Mouse (Mus musculus): ENCODE measurements at regions not wholly inside any gene's neighbourhood (a gene's known extent, or its start where the extent isn't known, plus 50 kb on each side); places are given as distances from the start of the nearest gene placed in this dataset.

DNA sequence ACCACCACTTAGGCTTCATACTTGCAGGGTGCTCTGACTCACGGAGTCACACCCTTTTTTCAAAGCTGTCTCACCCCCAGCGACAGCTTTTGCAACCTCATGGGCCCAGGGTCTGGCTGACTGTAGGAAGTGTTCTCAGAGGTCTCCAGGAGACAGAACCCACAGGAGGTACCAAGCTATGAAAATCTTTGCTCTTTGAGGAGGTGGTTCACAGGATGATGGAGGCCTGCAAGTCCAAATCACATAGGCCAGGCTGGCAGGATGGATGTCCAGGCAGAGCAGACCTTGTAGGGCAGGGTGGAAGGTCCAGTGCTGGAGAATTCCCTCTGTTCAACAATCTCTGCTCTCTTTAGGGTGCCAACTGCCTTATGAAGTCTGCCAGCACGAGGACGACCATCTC is 289.2 kb downstream of the Foxo1 start:
- WGBS = 81% methylated on average over 4 of the region's 4 CpGs
- Histone ChIP-seq H3K9me3 (no peaks in the 10 kb centered on the region), H3K4me3 (no peak overlapping the region), H3K36me3 (replicated peaks) (no peaks in the 10 kb centered on the region), H3K27me3 (replicated peaks; ENCODE audit: low read depth, poor library complexity, severe bottlenecking) (no peaks in the 10 kb centered on the region), H3K4me1 (peaks cover 4% of the 10 kb centered on the region; the same call in 1 of the 2 replicates), H3K27ac (replicated peaks) (no peak overlapping the region)
- no peak for DNase-seq (ENCODE audit: low spot score)

DNA sequence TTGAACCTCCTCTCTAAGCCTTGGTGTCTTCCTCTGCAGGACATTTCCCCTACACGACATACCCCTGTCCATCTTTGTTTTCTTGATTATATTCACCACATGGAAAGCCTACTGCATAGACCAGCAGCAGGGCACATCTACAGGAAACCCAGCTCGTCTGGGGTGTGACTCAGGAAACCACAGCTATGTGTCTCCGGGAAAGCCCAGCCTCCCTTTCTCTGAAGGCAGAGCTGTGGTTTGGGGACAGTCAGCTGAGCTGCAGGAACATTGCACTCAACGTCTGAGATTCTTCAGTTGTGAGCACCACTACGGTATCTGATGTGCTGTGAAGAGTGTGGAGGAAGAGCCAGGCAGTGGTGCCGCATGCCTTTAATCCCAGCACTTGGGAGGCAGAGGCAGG is 286.9 kb downstream of the Foxo1 start:
- no peak for DNase-seq (ENCODE audit: low spot score)
- Histone ChIP-seq H3K36me3 (replicated peaks) (no peaks in the 10 kb centered on the region), H3K4me3 (no peak overlapping the region), H3K4me1 (peaks cover 4% of the 10 kb centered on the region; the same call in 1 of the 2 replicates), H3K27me3 (replicated peaks; ENCODE audit: low read depth, poor library complexity, severe bottlenecking) (no peaks in the 10 kb centered on the region), H3K9me3 (no peaks in the 10 kb centered on the region), H3K27ac (replicated peaks) (no peak overlapping the region)
- 82% methylated on average over 6 of the region's 6 CpGs for WGBS

GRCm38 (mm10) chr3:52554490-52554889 is 286.4 kb downstream of the Foxo1 start:
- 84% methylated on average over 1 of the region's 1 CpGs for WGBS

GRCm38 (mm10) chr3:52548201-52548893 is 280.2 kb downstream of the Foxo1 start:
- H3K27me3 ChIP-seq (replicated peaks; ENCODE audit: low read depth, poor library complexity, severe bottlenecking) = no peaks in the 10 kb centered on the region
- no peak overlapping the region for H3K4me3 ChIP-seq
- WGBS = 93% methylated on average over 6 of the region's 6 CpGs
- H3K4me1 ChIP-seq = peaks cover 3% of the 10 kb centered on the region
- no peaks in the 10 kb centered on the region for H3K36me3 ChIP-seq (replicated peaks)
- H3K27ac ChIP-seq (replicated peaks) = no peak overlapping the region
- DNase-seq (ENCODE audit: low spot score) = no peak
- no peaks in the 10 kb centered on the region for H3K9me3 ChIP-seq

More at GRCm38 (mm10) chr3:52554490-52554889, 286.4 kb downstream of the Foxo1 start:
- peaks cover 4% of the 10 kb centered on the region; the same call in 1 of the 2 replicates for H3K4me1 ChIP-seq
- H3K36me3 ChIP-seq (replicated peaks) = no peaks in the 10 kb centered on the region
- no peak overlapping the region for H3K27ac ChIP-seq (replicated peaks)
- H3K27me3 ChIP-seq (replicated peaks; ENCODE audit: low read depth, poor library complexity, severe bottlenecking) = no peaks in the 10 kb centered on the region
- H3K9me3 ChIP-seq = no peaks in the 10 kb centered on the region
- DNase-seq (ENCODE audit: low spot score) = no peak
- H3K4me3 ChIP-seq = no peak overlapping the region

GRCm38 (mm10) chr3:52546035-52546434 is 277.9 kb downstream of the Foxo1 start:
- Histone ChIP-seq H3K27ac (replicated peaks) (no peak overlapping the region), H3K27me3 (replicated peaks; ENCODE audit: low read depth, poor library complexity, severe bottlenecking) (no peaks in the 10 kb centered on the region), H3K4me1 (peaks cover 23% of the 10 kb centered on the region), H3K36me3 (replicated peaks) (no peaks in the 10 kb centered on the region), H3K4me3 (no peak overlapping the region), H3K9me3 (no peaks in the 10 kb centered on the region)
- WGBS = 86% methylated on average over 5 of the region's 5 CpGs
- DNase-seq (ENCODE audit: low spot score) = no peak

DNA sequence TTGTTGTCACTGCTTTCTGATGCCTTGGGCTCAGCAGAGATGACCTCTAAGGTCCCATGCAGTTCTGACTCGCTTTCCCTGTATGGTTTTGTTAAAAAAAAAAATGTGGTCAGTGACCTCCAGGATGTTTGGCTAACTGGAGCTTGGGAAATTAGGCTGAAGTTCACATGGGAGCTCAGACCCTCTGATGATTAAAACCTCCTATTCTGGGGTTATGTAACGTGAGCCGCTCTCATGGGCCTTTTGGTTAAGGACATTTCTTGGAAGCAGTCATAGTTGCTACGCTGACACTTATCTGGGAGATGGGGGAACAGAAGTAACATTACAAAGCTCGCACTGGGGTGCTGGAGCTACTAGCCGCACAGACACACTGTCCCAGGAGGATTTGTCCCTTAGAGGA is 274.9 kb downstream of the Foxo1 start:
- H3K27ac ChIP-seq (replicated peaks) = peak overlapping the region; percentile 24; the same call in 1 of the 2 replicates
- WGBS = 55% methylated on average over 6 of the region's 6 CpGs

GRCm38 (mm10) chr3:52540862-52541380 is 272.8 kb downstream of the Foxo1 start:
- 0 out of 2 replicates have a peak, but pooled peaks cover 5% of the 10 kb centered on the region for H3K27me3 ChIP-seq (replicated peaks; ENCODE audit: low read depth, poor library complexity, severe bottlenecking)
- H3K27ac ChIP-seq (replicated peaks) = no peak overlapping the region
- no peaks in the 10 kb centered on the region for H3K36me3 ChIP-seq (replicated peaks)
- no peak for DNase-seq (ENCODE audit: low spot score)
- H3K4me3 ChIP-seq = no peak overlapping the region
- 30% methylated on average over 9 of the region's 9 CpGs for WGBS
- no peaks in the 10 kb centered on the region for H3K9me3 ChIP-seq
- peaks cover 52% of the 10 kb centered on the region for H3K4me1 ChIP-seq

More for the DNA sequence above, 274.9 kb downstream of the Foxo1 start:
- Histone ChIP-seq H3K4me3 (no peak overlapping the region), H3K9me3 (no peaks in the 10 kb centered on the region), H3K36me3 (replicated peaks) (no peaks in the 10 kb centered on the region), H3K27me3 (replicated peaks; ENCODE audit: low read depth, poor library complexity, severe bottlenecking) (0 out of 2 replicates have a peak, but pooled peaks cover 5% of the 10 kb centered on the region), H3K4me1 (peaks cover 44% of the 10 kb centered on the region)
- no peak for DNase-seq (ENCODE audit: low spot score)

- WGBS = 33% methylated on average over 10 of the region's 10 CpGs
- H3K36me3 ChIP-seq (replicated peaks) = no peaks in the 10 kb centered on the region
- peak; percentile 51 for DNase-seq (ENCODE audit: low spot score)
- H3K27ac ChIP-seq (replicated peaks) = peak overlapping the region; percentile 57; the same call in 1 of the 2 replicates
- no peak overlapping the region for H3K4me3 ChIP-seq
- H3K4me1 ChIP-seq = peaks cover 62% of the 10 kb centered on the region
- H3K9me3 ChIP-seq = no peaks in the 10 kb centered on the region
- H3K27me3 ChIP-seq (replicated peaks; ENCODE audit: low read depth, poor library complexity, severe bottlenecking) = 0 out of 2 replicates have a peak, but pooled peaks cover 5% of the 10 kb centered on the region
Measured at GRCm38 (mm10) chr3:52539813-52540378, 271.8 kb downstream of the Foxo1 start.

GRCm38 (mm10) chr3:52538306-52538705 is 270.2 kb downstream of the Foxo1 start:
- H3K4me1 ChIP-seq = peaks cover 60% of the 10 kb centered on the region
- H3K4me3 ChIP-seq = no peak overlapping the region
- no peak for DNase-seq (ENCODE audit: low spot score)
- WGBS = 87% methylated on average over 4 of the region's 4 CpGs
- no peak overlapping the region for H3K27ac ChIP-seq (replicated peaks)
- no peaks in the 10 kb centered on the region for H3K36me3 ChIP-seq (replicated peaks)
- 0 out of 2 replicates have a peak, but pooled peaks cover 5% of the 10 kb centered on the region for H3K27me3 ChIP-seq (replicated peaks; ENCODE audit: low read depth, poor library complexity, severe bottlenecking)
- no peaks in the 10 kb centered on the region for H3K9me3 ChIP-seq

DNA sequence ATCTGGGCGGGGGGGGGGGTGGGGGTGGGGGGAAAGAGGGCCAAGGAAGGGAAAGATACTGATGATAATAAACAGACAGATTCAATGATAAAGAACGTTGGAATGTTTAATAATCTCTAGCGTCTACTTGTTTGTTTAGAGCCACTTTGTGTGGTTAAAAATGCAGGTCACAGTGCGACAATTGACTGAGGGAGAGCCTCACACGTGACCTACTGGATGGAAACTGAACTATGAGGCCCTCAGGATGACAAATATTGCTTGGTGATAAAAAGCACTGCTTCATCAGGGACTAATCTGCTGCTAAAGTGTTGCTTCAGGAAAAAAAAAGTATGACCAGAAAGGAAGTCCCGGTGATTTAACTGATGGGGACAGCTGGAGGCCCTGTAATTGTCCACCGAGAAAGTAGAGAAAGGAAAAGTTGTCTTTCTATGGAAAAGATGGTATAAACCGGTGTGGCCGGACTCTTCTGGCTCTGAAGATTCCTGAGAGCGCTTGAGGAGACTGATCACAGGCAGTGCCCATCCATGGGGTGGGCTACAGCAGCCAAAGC is 269.3 kb downstream of the Foxo1 start:
- Histone ChIP-seq H3K9me3 (no peaks in the 10 kb centered on the region), H3K4me3 (no peak overlapping the region), H3K4me1 (peaks cover 52% of the 10 kb centered on the region), H3K36me3 (replicated peaks) (no peaks in the 10 kb centered on the region), H3K27ac (replicated peaks) (no peak overlapping the region; the same call in 1 of the 2 replicates), H3K27me3 (replicated peaks; ENCODE audit: low read depth, poor library complexity, severe bottlenecking) (0 out of 2 replicates have a peak, but pooled peaks cover 5% of the 10 kb centered on the region)
- DNase-seq (ENCODE audit: low spot score) = no peak
- 81% methylated on average over 10 of the region's 10 CpGs for WGBS

DNA sequence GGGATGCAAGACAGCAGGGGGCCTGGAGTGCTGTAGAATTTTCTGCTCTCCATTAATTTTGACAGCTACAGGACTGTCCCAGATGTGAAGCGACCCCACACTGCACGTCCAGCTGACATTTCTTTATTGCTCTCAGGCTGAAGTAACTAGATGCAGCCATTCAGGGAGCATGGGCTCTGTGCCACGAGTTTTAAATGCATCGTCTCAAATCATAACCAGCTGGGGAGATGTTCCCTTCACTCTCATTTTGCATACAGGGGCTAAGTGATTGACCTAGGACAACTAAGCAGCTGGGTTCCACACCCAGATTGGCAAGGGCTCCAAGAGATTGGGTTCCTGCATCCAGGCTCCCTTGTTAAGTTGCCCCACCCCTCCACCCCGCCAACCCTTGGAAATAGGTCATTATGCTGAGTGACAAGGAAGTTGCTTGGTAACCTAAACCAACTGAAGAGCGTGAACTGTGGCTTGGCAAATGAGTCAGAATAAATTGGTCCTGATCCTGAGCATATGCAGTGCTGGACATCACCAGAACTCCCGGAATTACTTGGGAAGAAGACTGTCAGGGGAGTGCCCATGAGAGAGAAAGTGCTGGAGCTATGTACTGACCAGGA is 267.4 kb downstream of the Foxo1 start:
- DNase-seq (ENCODE audit: low spot score) = peak; percentile 64

GRCm38 (mm10) chr3:52534118-52534517 is 266.0 kb downstream of the Foxo1 start:
- no peaks in the 10 kb centered on the region for H3K9me3 ChIP-seq
- no peak for DNase-seq (ENCODE audit: low spot score)
- H3K36me3 ChIP-seq (replicated peaks) = no peaks in the 10 kb centered on the region
- peaks cover 29% of the 10 kb centered on the region for H3K4me1 ChIP-seq
- H3K4me3 ChIP-seq = no peak overlapping the region
- H3K27me3 ChIP-seq (replicated peaks; ENCODE audit: low read depth, poor library complexity, severe bottlenecking) = peaks cover 5% of the 10 kb centered on the region; the same call in 1 of the 2 replicates
- 84% methylated on average over 7 of the region's 7 CpGs for WGBS
- no peak overlapping the region for H3K27ac ChIP-seq (replicated peaks)

More for the DNA sequence above, 267.4 kb downstream of the Foxo1 start:
- Histone ChIP-seq H3K27me3 (replicated peaks; ENCODE audit: low read depth, poor library complexity, severe bottlenecking) (peaks cover 5% of the 10 kb centered on the region; the same call in 1 of the 2 replicates), H3K4me3 (no peak overlapping the region), H3K4me1 (peaks cover 42% of the 10 kb centered on the region), H3K36me3 (replicated peaks) (no peaks in the 10 kb centered on the region), H3K27ac (replicated peaks) (0 out of 2 replicates have a peak overlapping the region, but pooled peaks have one; percentile 19), H3K9me3 (no peaks in the 10 kb centered on the region)
- WGBS = 35% methylated on average over 7 of the region's 7 CpGs
